Mouse (Mus musculus) gastrocnemius, adult 2 months (tissue): ENCODE measurements around the gene Mgam. TPM values are rescaled to one million over a fixed set of nuclear protein-coding genes. Genes with fewer than 3 reads are reported as not detected.
"Not testable (repeated sequence)": the region's sequence is repeated elsewhere in the genome, so short reads cannot be mapped to it uniquely, and the experiment has no call there.

Source experiments
- DNase-seq: peaks from one replicate; pipeline ENCODE4 v3.0.0; 2022
- H3K27ac ChIP-seq: fragments of 200-600 bp; 2 replicates; pipeline ENCODE4 v1.8.1; 2022; ENCODE audit warnings: mild to moderate bottlenecking
- H3K4me3 ChIP-seq: fragments of 200-600 bp; 2 replicates; pipeline ENCODE4 v1.8.1; 2022; ENCODE audit warnings: mild to moderate bottlenecking, moderate library complexity
- CTCF ChIP-seq: fragments of 200-600 bp; IDR thresholded peaks from 2 replicates; pipeline ENCODE4 v1.8.1; 2022; ENCODE audit warnings: antibody characterized with exemption, mild to moderate bottlenecking, moderate library complexity
- intact Hi-C: fragments of 180-260 bp; cut with DNase I; formaldehyde crosslinking; loops from one replicate; pipeline ENCODE4 v1.15.1; 2025
- total RNA-seq, 2 experiments: library from RNA; stranded (reverse); gene quantifications; 2 replicates each; pipeline ENCODE4 v1.2.3; 2021

The Mgam gene
- total RNA-seq, 2 experiments from 2014 or later = 1.1 TPM; not detected in 1

GRCm38 (mm10) chr6:40637755-40638154, 9.1 kb downstream of the Mgam start:
- no peak overlapping the region for H3K27ac ChIP-seq
- intact Hi-C loops = no loop called here
- no peak overlapping the region for H3K4me3 ChIP-seq
- no peak for DNase-seq
- TF ChIP-seq CTCF = no peak

GRCm38 (mm10) chr6:40640710-40641538, 12.3 kb downstream of the Mgam start:
- Histone ChIP-seq H3K27ac (no peak overlapping the region), H3K4me3 (no peak overlapping the region)
- intact Hi-C loops = no loop called here
- TF ChIP-seq CTCF = no peak
- no peak for DNase-seq

GRCm38 (mm10) chr6:40645701-40646100, 17.1 kb downstream of the Mgam start:
- Histone ChIP-seq H3K27ac (no peak overlapping the region), H3K4me3 (no peak overlapping the region)
- intact Hi-C loops = no loop called here
- no peak for TF ChIP-seq CTCF
- no peak for DNase-seq

GRCm38 (mm10) chr6:40650953-40651352, 22.3 kb downstream of the Mgam start:
- intact Hi-C loops = no loop called here
- no peak for TF ChIP-seq CTCF
- no peak for DNase-seq
- no peak overlapping the region for H3K27ac ChIP-seq
- H3K4me3 ChIP-seq = no peak overlapping the region

- Histone ChIP-seq H3K4me3 (no peak overlapping the region), H3K27ac (no peak overlapping the region)
- no peak for TF ChIP-seq CTCF
- intact Hi-C loops = no loop called here
- no peak for DNase-seq
Measured at GRCm38 (mm10) chr6:40660930-40661329, 32.3 kb downstream of the Mgam start.

- no peak for DNase-seq
- TF ChIP-seq CTCF = peak; percentile 69
- intact Hi-C loops = loop anchor here (2.0 to 10.0 kb wide), 2 partner anchors 70 to 204 kb away; no protein-coding TSS in a partner anchor
- Histone ChIP-seq H3K27ac (no peak overlapping the region), H3K4me3 (no peak overlapping the region)
Measured at GRCm38 (mm10) chr6:40689180-40689579, 60.5 kb downstream of the Mgam start.

- intact Hi-C loops = not testable (repeated sequence)
Measured at GRCm38 (mm10) chr6:40692007-40692406, 63.4 kb downstream of the Mgam start.

GRCm38 (mm10) chr6:40713494-40713893, 84.9 kb downstream of the Mgam start:
- DNase-seq, intact Hi-C loops, H3K27ac ChIP-seq, H3K4me3 ChIP-seq: not testable (repeated sequence)

More at GRCm38 (mm10) chr6:40692007-40692406, 63.4 kb downstream of the Mgam start:
- H3K4me3 ChIP-seq, DNase-seq, H3K27ac ChIP-seq: not testable (repeated sequence)

GRCm38 (mm10) chr6:40715705-40716104, 87.1 kb downstream of the Mgam start:
- DNase-seq = no peak
- Histone ChIP-seq H3K27ac (no peak overlapping the region), H3K4me3 (no peak overlapping the region)
- intact Hi-C loops = no loop called here
- TF ChIP-seq CTCF = no peak

- DNase-seq, H3K27ac ChIP-seq, intact Hi-C loops: not testable (repeated sequence)
Measured at GRCm38 (mm10) chr6:40728506-40728905, 99.9 kb downstream of the Mgam start.

GRCm38 (mm10) chr6:40739545-40739944, 110.9 kb downstream of the Mgam start:
- Histone ChIP-seq H3K4me3 (no peak overlapping the region), H3K27ac (no peak overlapping the region)
- intact Hi-C loops = no loop called here
- no peak for TF ChIP-seq CTCF
- DNase-seq = no peak

More at GRCm38 (mm10) chr6:40728506-40728905, 99.9 kb downstream of the Mgam start:
- not testable (repeated sequence) for H3K4me3 ChIP-seq

GRCm38 (mm10) chr6:40749030-40749429, 120.4 kb downstream of the Mgam start:
- H3K4me3 ChIP-seq, H3K27ac ChIP-seq, intact Hi-C loops, DNase-seq: not testable (repeated sequence)

GRCm38 (mm10) chr6:40755948-40756347, 127.3 kb downstream of the Mgam start:
- TF ChIP-seq CTCF = no peak
- Histone ChIP-seq H3K27ac (no peak overlapping the region), H3K4me3 (no peak overlapping the region)
- DNase-seq = no peak
- intact Hi-C loops = no loop called here

- H3K27ac ChIP-seq, intact Hi-C loops, DNase-seq, H3K4me3 ChIP-seq: not testable (repeated sequence)
Measured at GRCm38 (mm10) chr6:40757346-40757745, 128.7 kb downstream of the Mgam start.
